Mouse (Mus musculus) CD4-positive helper T cell, adult 2 months (primary cell): Measurements from ENCODE around the gene Kifap3.
"Not testable (repeated sequence)": the region's sequence is repeated elsewhere in the genome, so short reads cannot be mapped to it uniquely, and the experiment has no call there.

Experiments
- DNase-seq: peaks from one replicate; pipeline ENCODE4 v3.0.0-alpha.2; 2012; ENCODE audit warnings: low read depth, missing footprints, low spot score

Kifap3 gene

GRCm38 (mm10) chr1:163779336-163780115, at the start of gene Kifap3:
Gene Kifap3, plus strand, starts transcription at chr1:163779583.
- peak; percentile 95 for DNase-seq

GRCm38 (mm10) chr1:163731166-163731565, 48.2 kb upstream of the Kifap3 start:
- DNase-seq, result not testable (repeated sequence)

GRCm38 (mm10) chr1:163736441-163737238, 42.7 kb upstream of the Kifap3 start:
- DNase-seq, result no peak

GRCm38 (mm10) chr1:163737239-163737533, 42.2 kb upstream of the Kifap3 start:
- no peak for DNase-seq

- DNase-seq, result no peak
These were observed 27.9 kb upstream of the Kifap3 start for GRCm38 (mm10) chr1:163751360-163751992.

GRCm38 (mm10) chr1:163757462-163758207, 21.7 kb upstream of the Kifap3 start:
- no peak for DNase-seq

- DNase-seq, result not testable (repeated sequence)
These were observed 4.2 kb downstream of the Kifap3 start for GRCm38 (mm10) chr1:163783577-163783976.

- no peak for DNase-seq
These were observed 42.0 kb downstream of the Kifap3 start for GRCm38 (mm10) chr1:163821365-163821764.

- DNase-seq, result no peak
These were observed 50.1 kb downstream of the Kifap3 start for GRCm38 (mm10) chr1:163829482-163829881.

- DNase-seq, result no peak
These were observed 54.7 kb downstream of the Kifap3 start for GRCm38 (mm10) chr1:163834066-163834465.

- DNase-seq, result no peak
These were observed 55.7 kb downstream of the Kifap3 start for GRCm38 (mm10) chr1:163835062-163835461.

GRCm38 (mm10) chr1:163838482-163838881, 59.1 kb downstream of the Kifap3 start:
- not testable (repeated sequence) for DNase-seq

GRCm38 (mm10) chr1:163840555-163840954, 61.2 kb downstream of the Kifap3 start:
- DNase-seq, result no peak

- DNase-seq, result no peak
These were observed 62.9 kb downstream of the Kifap3 start for GRCm38 (mm10) chr1:163842238-163842637.

GRCm38 (mm10) chr1:163843899-163844298, 64.5 kb downstream of the Kifap3 start:
- DNase-seq, result no peak

- no peak for DNase-seq
These were observed 73.6 kb downstream of the Kifap3 start for GRCm38 (mm10) chr1:163852884-163853560.

GRCm38 (mm10) chr1:163858420-163858819, 79.0 kb downstream of the Kifap3 start:
- DNase-seq, result no peak

- DNase-seq, result no peak
These were observed 82.2 kb downstream of the Kifap3 start for GRCm38 (mm10) chr1:163861538-163861937.

GRCm38 (mm10) chr1:163873158-163873557, 93.8 kb downstream of the Kifap3 start:
- no peak for DNase-seq

- no peak for DNase-seq
These were observed 110.2 kb downstream of the Kifap3 start for GRCm38 (mm10) chr1:163889629-163890028.

- no peak for DNase-seq
These were observed 113.9 kb downstream of the Kifap3 start for GRCm38 (mm10) chr1:163893294-163893693.
